Mouse (Mus musculus) MEL (cell line): ENCODE data around the gene Coq6. TPM values are rescaled to one million over a fixed set of nuclear protein-coding genes. Genes with fewer than 3 reads are reported as not detected.

Source experiments
- DNase-seq: peaks from one replicate; pipeline ENCODE4 v3.0.0; 2011; ENCODE audit warnings: low read depth, low spot score
- H3K27ac ChIP-seq: 2 replicates; pipeline ENCODE4 v1.5.1; 2012; ENCODE audit warnings: low read depth, mild to moderate bottlenecking, control low read depth, low read length, moderate library complexity; ENCODE audit not compliant: control insufficient read depth
- H3K27me3 ChIP-seq, 2 experiments: fragments of 150-350 bp in 1 of 2; sonication (generic) in 1 of 2; 2 replicates each; pipeline ENCODE4 v1.6.1; 2012; ENCODE audit warnings: low read length in 2 of 2, mild to moderate bottlenecking in 2 of 2, improper control_type of control experiment in 1 of 2, moderate library complexity in 1 of 2; ENCODE audit not compliant: insufficient read depth in 2 of 2, control insufficient read depth in 1 of 2
- H3K36me3 ChIP-seq, 2 experiments: 2 replicates each; pipeline ENCODE4 v1.6.1; 2012 to 2014; ENCODE audit warnings: low read length in 2 of 2, improper control_type of control experiment in 1 of 2, inconsistent platforms in 1 of 2, mild to moderate bottlenecking in 1 of 2; ENCODE audit not compliant: insufficient read depth in 2 of 2, control insufficient read depth in 1 of 2
- H3K4me1 ChIP-seq, 2 experiments: fragments of 150-350 bp in 1 of 2; sonication (generic) in 1 of 2; 2 replicates each; pipeline ENCODE4 v1.6.1; 2012; ENCODE audit warnings: low read length in 2 of 2, improper control_type of control experiment in 1 of 2, mild to moderate bottlenecking in 1 of 2; ENCODE audit not compliant: insufficient read depth in 2 of 2, control insufficient read depth in 1 of 2
- H3K4me3 ChIP-seq, 2 experiments: fragments of 150-350 bp in 1 of 2; sonication (generic) in 1 of 2; 2 replicates each; pipeline ENCODE4 v1.5.1; 2012; ENCODE audit warnings: low read depth in 2 of 2, low read length in 2 of 2, mild to moderate bottlenecking in 2 of 2, moderate library complexity in 2 of 2, control low read depth in 1 of 2, improper control_type of control experiment in 1 of 2; ENCODE audit not compliant: control insufficient read depth in 1 of 2, insufficient read depth in 1 of 2
- H3K79me2 ChIP-seq: 2 replicates; pipeline ENCODE4 v1.6.1; 2012; ENCODE audit warnings: mild to moderate bottlenecking, low read length, moderate library complexity; ENCODE audit not compliant: control insufficient read depth, poor library complexity, insufficient read depth
- H3K9ac ChIP-seq: 2 replicates; pipeline ENCODE4 v1.6.1; 2012; ENCODE audit warnings: low read depth, mild to moderate bottlenecking, control low read depth, low read length, moderate library complexity; ENCODE audit not compliant: control insufficient read depth, poor library complexity, severe bottlenecking
- H3K9me3 ChIP-seq: fragments of 150-350 bp; sonication (generic); replicated peaks from 2 replicates; pipeline ENCODE4 v1.6.1; 2012; ENCODE audit warnings: mild to moderate bottlenecking, low read length, improper control_type of control experiment, moderate library complexity; ENCODE audit not compliant: insufficient read depth
- BHLHE40 ChIP-seq: IDR thresholded peaks from 2 replicates; pipeline ENCODE4 v1.6.1; 2012; ENCODE audit warnings: low read depth, mild to moderate bottlenecking, inconsistent platforms, low read length, improper control_type of control experiment, borderline replicate concordance
- CHD1 ChIP-seq: IDR thresholded peaks from 2 replicates; pipeline ENCODE4 v1.6.1; 2012; ENCODE audit warnings: low read depth, mild to moderate bottlenecking, inconsistent platforms, low read length, improper control_type of control experiment
- CHD2 ChIP-seq: IDR thresholded peaks from 2 replicates; pipeline ENCODE4 v1.6.1; 2011; ENCODE audit warnings: low read length, improper control_type of control experiment
- CTCF ChIP-seq, 3 experiments: IDR thresholded peaks in 2 of 3; conservative IDR thresholded peaks in 1 of 3; 2 replicates each; pipeline ENCODE4 v1.5.1; 2011 to 2012; ENCODE audit warnings: low read length in 3 of 3, low read depth in 2 of 3, mild to moderate bottlenecking in 2 of 3, improper control_type of control experiment in 1 of 3, inconsistent platforms in 1 of 3, mixed read lengths in 1 of 3, moderate library complexity in 1 of 3; ENCODE audit not compliant: control insufficient read depth in 1 of 3, insufficient read depth in 1 of 3, poor library complexity in 1 of 3, severe bottlenecking in 1 of 3
- E2F4 ChIP-seq: IDR thresholded peaks from 2 replicates; pipeline ENCODE4 v1.6.1; 2011; ENCODE audit warnings: low read depth, low read length, improper control_type of control experiment, borderline replicate concordance
- ELF1 ChIP-seq: IDR thresholded peaks from 2 replicates; pipeline ENCODE4 v1.6.1; 2014; ENCODE audit warnings: low read depth, mild to moderate bottlenecking, inconsistent platforms, low read length, improper control_type of control experiment, moderate library complexity
- EP300 ChIP-seq, 2 experiments: IDR thresholded peaks; 2 replicates each; pipeline ENCODE4 v1.6.1; 2011; ENCODE audit warnings: improper control_type of control experiment in 2 of 2, low read length in 2 of 2, low read depth in 1 of 2, mild to moderate bottlenecking in 1 of 2
- ETS1 ChIP-seq: IDR thresholded peaks from 2 replicates; pipeline ENCODE4 v1.6.1; 2012; ENCODE audit warnings: low read depth, mild to moderate bottlenecking, inconsistent platforms, low read length, improper control_type of control experiment, moderate library complexity
- GABPA ChIP-seq: IDR thresholded peaks from 2 replicates; pipeline ENCODE4 v1.6.1; 2012; ENCODE audit warnings: low read depth, mild to moderate bottlenecking, inconsistent platforms, low read length, improper control_type of control experiment, moderate library complexity
- GATA1 ChIP-seq: IDR thresholded peaks from 2 replicates; pipeline ENCODE4 v1.6.1; 2011; ENCODE audit warnings: low read depth, low read length, improper control_type of control experiment
- HCFC1 ChIP-seq: IDR thresholded peaks from 2 replicates; pipeline ENCODE4 v1.6.1; 2012; ENCODE audit warnings: low read depth, mild to moderate bottlenecking, inconsistent platforms, low read length, improper control_type of control experiment, moderate library complexity
- KAT2A ChIP-seq: conservative IDR thresholded peaks from 2 replicates; pipeline ENCODE4 v1.6.1; 2012; ENCODE audit warnings: low read depth, low read length, improper control_type of control experiment, inconsistent platforms
- MAFK ChIP-seq: IDR thresholded peaks from 2 replicates; pipeline ENCODE4 v1.6.1; 2011; ENCODE audit warnings: low read depth, mild to moderate bottlenecking, low read length, improper control_type of control experiment, borderline replicate concordance
- MAX ChIP-seq: IDR thresholded peaks from 2 replicates; pipeline ENCODE4 v1.6.1; 2011; ENCODE audit warnings: low read length, improper control_type of control experiment
- MEF2A ChIP-seq: IDR thresholded peaks from 2 replicates; pipeline ENCODE4 v1.6.1; 2014; ENCODE audit warnings: low read depth, mild to moderate bottlenecking, inconsistent platforms, low read length, improper control_type of control experiment; ENCODE audit not compliant: poor library complexity, insufficient replicate concordance, severe bottlenecking; ENCODE audit errors: extremely low read depth
- MXI1 ChIP-seq: IDR thresholded peaks from 2 replicates; pipeline ENCODE4 v1.6.1; 2011; ENCODE audit warnings: mild to moderate bottlenecking, low read depth, low read length, improper control_type of control experiment
- MYB ChIP-seq: IDR thresholded peaks from 2 replicates; pipeline ENCODE4 v1.6.1; 2011; ENCODE audit warnings: mild to moderate bottlenecking, low read depth, low read length, improper control_type of control experiment
- NELFE ChIP-seq: IDR thresholded peaks from 2 replicates; pipeline ENCODE4 v1.6.1; 2011; ENCODE audit warnings: low read depth, low read length, improper control_type of control experiment
- POLR2AphosphoS2 ChIP-seq: IDR thresholded peaks from 2 replicates; pipeline ENCODE4 v1.6.1; 2011; ENCODE audit warnings: low read length, improper control_type of control experiment
- RAD21 ChIP-seq: IDR thresholded peaks from 2 replicates; pipeline ENCODE4 v1.6.1; 2011; ENCODE audit warnings: mild to moderate bottlenecking, low read depth, low read length, improper control_type of control experiment
- SIN3A ChIP-seq: IDR thresholded peaks from 2 replicates; pipeline ENCODE4 v1.6.1; 2012; ENCODE audit warnings: low read length, improper control_type of control experiment, inconsistent platforms
- TAL1 ChIP-seq: IDR thresholded peaks from 2 replicates; pipeline ENCODE4 v1.6.1; 2012; ENCODE audit warnings: mild to moderate bottlenecking, inconsistent platforms, low read length, moderate library complexity, mixed read lengths
- UBTF ChIP-seq: IDR thresholded peaks from 2 replicates; pipeline ENCODE4 v1.6.1; 2012; ENCODE audit warnings: low read depth, mild to moderate bottlenecking, inconsistent platforms, low read length, improper control_type of control experiment, moderate library complexity, borderline replicate concordance; ENCODE audit not compliant: insufficient read depth
- ZKSCAN1 ChIP-seq: IDR thresholded peaks from 2 replicates; pipeline ENCODE4 v1.6.1; 2012; ENCODE audit warnings: low read depth, mild to moderate bottlenecking, inconsistent platforms, low read length, improper control_type of control experiment, moderate library complexity
- ZMIZ1 ChIP-seq: IDR thresholded peaks from 2 replicates; pipeline ENCODE4 v1.6.1; 2012; ENCODE audit warnings: low read depth, mild to moderate bottlenecking, inconsistent platforms, low read length, improper control_type of control experiment, moderate library complexity
- polyA plus RNA-seq, 2 experiments: library from polyadenylated mRNA; stranded (reverse) in 1 of 2; unstranded in 1 of 2; fragments of >175 nt in 1 of 2; fragments of >200 nt in 1 of 2; gene quantifications; 2 replicates each; pipeline versions ENCODE4 v1.2.1 to v1.2.4; 2012; ENCODE audit warnings: low replicate concordance in 2 of 2, low read depth in 1 of 2; ENCODE audit not compliant: insufficient read length in 2 of 2, insufficient read depth in 1 of 2, missing spikeins in 1 of 2
- total RNA-seq: library from RNA; depleted of rRNA; stranded (reverse); fragments of 300-350 nt; gene quantifications from 2 replicates; pipeline ENCODE4 v1.2.3, GENCODE M21; 2012

The Coq6 gene
- total and polyA plus RNA-seq, 3 experiments, result 35.2 to 47.1 TPM; not detected in 1

GRCm38 (mm10) chr12:84364291-84364690, 2.8 kb downstream of the Coq6 start:
- DNase-seq, result no peak
- Histone ChIP-seq H3K4me3 (no peak overlapping the region), H3K9me3 (no peaks in the 10 kb centered on the region), H3K79me2 (peaks cover 33% of the 10 kb centered on the region), H3K9ac (no peak overlapping the region), H3K36me3 (peaks cover 1 to 27% of the 10 kb centered on the region in 2 experiments), H3K27me3 (no peaks in the 10 kb centered on the region), H3K4me1 (peaks cover 6 to 14% of the 10 kb centered on the region in 2 experiments)
- no peak for TF ChIP-seq MYB
- no peak for TF ChIP-seq MAX
- no peak for TF ChIP-seq ELF1
- no peak for TF ChIP-seq ZMIZ1
- no peak for TF ChIP-seq MEF2A
- no peak for TF ChIP-seq MAFK
- no peak for TF ChIP-seq ETS1
- no peak for TF ChIP-seq CHD1
- no peak for TF ChIP-seq GABPA
- TF ChIP-seq, all 39 proteins: peak for 0
- no peak overlapping the region for H3K27ac ChIP-seq

- peaks cover 3 to 21% of the 10 kb centered on the region in 2 experiments for H3K36me3 ChIP-seq
These were observed 3.7 kb downstream of the Coq6 start for GRCm38 (mm10) chr12:84365137-84365536.

GRCm38 (mm10) chr12:84366971-84367370, 5.5 kb downstream of the Coq6 start:
- H3K36me3 ChIP-seq, result peaks cover 3 to 16% of the 10 kb centered on the region in 2 experiments
- no peak overlapping the region for H3K4me3 ChIP-seq
- no peak for DNase-seq
- TF ChIP-seq POLR2AphosphoS2, result no peak
- no peak for TF ChIP-seq EP300 (IDR thresholded peaks at IDR 0.05; ENCODE audit: low read depth in 1 of 2, low read length in 2 of 2)
- TF ChIP-seq HCFC1, result no peak
- no peak for TF ChIP-seq CTCF (IDR thresholded peaks at IDR 0.05 in 2 of 3, conservative IDR thresholded peaks at IDR 0.05 in 1 of 3; ENCODE audit: control insufficient read depth in 1 of 3, insufficient read depth in 1 of 3, low read depth in 2 of 3, low read length in 3 of 3, poor library complexity in 1 of 3, severe bottlenecking in 1 of 3)
- TF ChIP-seq ZKSCAN1, result no peak
- no peak for TF ChIP-seq RAD21
- no peak for TF ChIP-seq ETS1
- TF ChIP-seq E2F4, result no peak
- no peak for TF ChIP-seq UBTF
- no peak for TF ChIP-seq ZMIZ1
- TF ChIP-seq, all 39 proteins: peak for 0
- Histone ChIP-seq H3K4me1 (peaks cover 2 to 10% of the 10 kb centered on the region in 2 experiments; a peak in 3 of 4 replicates), H3K27me3 (no peaks in the 10 kb centered on the region), H3K9me3 (no peaks in the 10 kb centered on the region), H3K9ac (no peak overlapping the region), H3K27ac (no peak overlapping the region), H3K79me2 (peaks cover 32% of the 10 kb centered on the region)

More at GRCm38 (mm10) chr12:84365137-84365536, 3.7 kb downstream of the Coq6 start:
- TF ChIP-seq EP300 (IDR thresholded peaks at IDR 0.05; ENCODE audit: low read depth in 1 of 2, low read length in 2 of 2) (no peak), SIN3A (no peak), ZMIZ1 (no peak), NELFE (no peak), BHLHE40 (no peak), CHD2 (no peak), HCFC1 (no peak), MXI1 (no peak), KAT2A (no peak), GATA1 (no peak), TAL1 (no peak), RAD21 (no peak)
- DNase-seq, result no peak
- Histone ChIP-seq H3K79me2 (peaks cover 33% of the 10 kb centered on the region), H3K27me3 (no peaks in the 10 kb centered on the region), H3K4me1 (peaks cover 4 to 10% of the 10 kb centered on the region in 2 experiments), H3K4me3 (no peak overlapping the region), H3K27ac (no peak overlapping the region), H3K9ac (no peak overlapping the region), H3K9me3 (no peaks in the 10 kb centered on the region)
